Mouse (Mus musculus) erythroblast, adult 5-6 weeks (primary cell): ENCODE measurements around the gene Hc. TPM values are rescaled to one million over a fixed set of nuclear protein-coding genes. Genes with fewer than 3 reads are reported as not detected.

ENCODE experiments used
- ATAC-seq: replicated peaks from 2 replicates; pipeline ENCODE4 v1.8.0; 2016; ENCODE audit warnings: moderate number of reproducible peaks, mild to moderate bottlenecking, moderate TSS enrichment, inconsistent platforms; ENCODE audit not compliant: poor library complexity, low FRiP score, severe bottlenecking
- total RNA-seq, 2 experiments: library from RNA; stranded (forward) in 1 of 2; stranded (reverse) in 1 of 2; fragments of 150-400 nt in 1 of 2; fragments of 200-764, 138-1000 nt in 1 of 2; gene quantifications; 2 replicates each; pipeline versions ENCODE4 v1.2.3 to v1.2.4; 2015 to 2017; ENCODE audit warnings: low replicate concordance in 2 of 2

Hc gene
- total RNA-seq (2015; ENCODE audit: low replicate concordance) (not detected in 2 replicates), total RNA-seq (2017; ENCODE audit: low replicate concordance) (not detected in 2 replicates)

DNA sequence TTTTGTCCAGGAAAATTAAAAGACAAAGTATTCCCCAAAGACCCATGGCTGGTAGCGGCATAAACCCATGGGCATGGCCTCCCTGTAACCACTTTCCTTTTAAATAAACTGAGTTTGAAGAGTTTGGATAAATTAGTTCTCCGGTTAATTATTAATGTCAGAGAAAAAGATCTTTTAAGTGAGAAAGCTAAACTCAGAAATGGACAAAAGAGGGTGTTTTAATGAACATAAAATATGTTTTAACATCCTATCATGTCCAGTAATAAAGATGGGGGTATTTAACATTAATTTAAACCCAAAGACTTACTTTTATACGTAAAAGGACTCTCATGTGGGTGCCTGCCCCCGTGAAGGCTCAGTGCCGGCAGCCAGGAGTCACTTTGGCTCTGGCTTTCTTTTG, at the start of gene Hc:
Gene Hc, minus strand, starts transcription at position 101 of the 400 bp plus-strand sequence.
- ATAC-seq = no peak

DNA sequence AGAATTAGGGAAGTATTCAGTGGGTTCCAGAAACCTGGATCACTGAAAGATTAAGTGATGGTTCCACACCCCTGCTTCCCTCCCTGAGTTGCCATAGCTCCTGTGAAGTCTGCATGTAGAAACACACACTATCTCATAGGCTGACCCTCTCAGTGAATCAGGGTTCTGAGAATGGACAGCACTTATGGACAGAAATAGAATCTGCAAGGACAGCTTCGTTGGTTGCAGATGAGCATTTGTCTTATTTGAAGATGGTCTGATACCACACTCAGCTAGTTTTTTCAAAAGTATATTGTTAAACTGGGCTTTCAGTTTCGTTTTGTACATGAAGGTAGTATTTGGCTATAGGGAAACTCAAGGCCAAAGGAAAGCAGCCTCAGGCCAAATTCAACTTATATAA, 49.3 kb upstream of the Hc start:
- ATAC-seq = no peak

- ATAC-seq = no peak
Measured at GRCm38 (mm10) chr2:35109924-35110304, 48.7 kb upstream of the Hc start.

- peak; percentile 91 for ATAC-seq
Measured at GRCm38 (mm10) chr2:35109141-35109923, 48.1 kb upstream of the Hc start, which contains the start of gene Cntrl. Gene Cntrl (plus strand): TSS chr2:35109492.

DNA sequence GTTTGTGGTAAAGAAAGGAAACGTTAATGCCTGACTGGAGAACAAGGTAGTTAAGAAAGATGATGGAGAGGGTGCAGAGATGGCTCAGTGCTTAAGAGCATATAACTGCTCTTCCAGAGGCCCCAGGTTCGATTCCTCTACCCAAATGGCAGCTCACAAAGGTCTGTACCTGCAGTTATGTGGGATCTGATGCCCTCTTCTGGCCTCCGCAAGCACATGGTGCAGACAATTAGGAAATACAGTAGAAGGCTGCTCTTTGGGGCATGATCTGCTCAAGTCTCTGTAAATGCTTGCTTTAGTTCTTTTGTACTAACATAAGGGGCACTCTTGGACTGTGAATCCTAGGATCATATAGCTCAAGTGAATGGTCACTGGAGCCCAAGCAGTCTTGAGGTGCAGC, 47.5 kb upstream of the Hc start:
- peak; percentile 57 for ATAC-seq

DNA sequence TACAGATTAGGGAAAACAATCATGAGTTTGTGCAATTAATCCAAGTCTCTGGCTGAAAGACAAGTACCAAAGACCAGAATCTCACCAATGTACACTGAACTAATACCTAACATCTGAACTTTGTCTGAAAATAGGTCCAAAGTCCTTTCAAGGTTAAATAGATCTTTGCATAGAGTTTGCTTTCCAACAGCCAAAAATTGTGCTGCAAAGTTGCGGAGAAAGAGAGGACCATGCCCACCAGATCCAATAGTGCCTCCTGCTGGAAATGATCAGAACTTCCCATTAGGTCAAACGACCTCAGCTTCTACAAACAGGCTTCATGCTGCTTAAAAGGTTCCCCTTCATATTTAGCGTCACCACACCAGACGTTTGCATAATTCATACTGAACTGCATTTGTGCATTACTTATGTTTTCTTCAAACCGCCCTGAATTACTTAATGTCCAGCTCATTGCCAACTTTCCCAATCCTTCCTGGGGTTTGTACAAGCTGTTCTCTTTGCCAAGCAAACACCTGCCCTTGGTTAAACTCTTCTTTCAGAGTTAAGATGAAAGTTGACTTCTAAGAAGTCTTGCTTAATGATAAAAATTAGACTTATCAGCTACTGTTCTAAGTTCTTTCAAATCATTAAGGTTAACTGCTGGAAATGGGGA, 46.9 kb upstream of the Hc start:
- ATAC-seq = no peak

GRCm38 (mm10) chr2:35104843-35105242, 43.6 kb upstream of the Hc start:
- no peak for ATAC-seq

DNA sequence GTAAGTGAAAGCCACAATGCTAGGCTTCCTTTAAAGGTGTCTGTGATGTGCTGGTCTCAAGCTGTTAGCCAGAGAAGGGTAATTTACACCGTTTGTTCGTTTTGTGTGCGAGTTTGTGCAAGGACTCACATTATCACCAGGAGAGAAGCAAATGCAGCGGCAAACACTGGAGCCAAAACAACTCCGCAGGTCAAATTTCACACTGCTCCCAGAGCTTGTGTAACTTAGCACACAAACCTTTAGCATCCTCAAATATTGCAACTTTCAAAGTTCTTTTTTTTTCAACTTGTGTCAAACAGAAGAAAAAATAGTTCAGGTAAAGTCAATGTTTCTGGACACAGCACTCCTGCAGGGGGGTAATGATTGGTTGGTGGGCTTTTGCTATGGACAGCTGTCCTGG, 42.3 kb upstream of the Hc start:
- no peak for ATAC-seq

DNA sequence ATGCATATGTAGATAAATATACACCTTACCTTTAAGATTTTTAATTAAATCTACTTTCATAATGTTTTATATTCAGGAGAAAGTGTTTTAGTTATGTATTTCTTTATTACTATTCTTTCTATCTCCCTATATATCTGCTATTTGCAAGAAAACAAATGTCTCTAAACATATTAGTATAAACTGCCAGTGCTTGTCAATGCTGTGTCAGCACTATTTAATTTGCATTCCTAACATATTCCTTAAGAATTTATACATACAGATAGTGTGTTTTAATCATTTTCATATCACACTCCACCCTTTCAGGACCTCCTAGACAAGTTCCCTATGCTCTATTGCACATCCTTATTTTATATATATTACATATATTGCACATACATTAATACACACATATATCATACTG, 41.5 kb upstream of the Hc start:
- no peak for ATAC-seq

DNA sequence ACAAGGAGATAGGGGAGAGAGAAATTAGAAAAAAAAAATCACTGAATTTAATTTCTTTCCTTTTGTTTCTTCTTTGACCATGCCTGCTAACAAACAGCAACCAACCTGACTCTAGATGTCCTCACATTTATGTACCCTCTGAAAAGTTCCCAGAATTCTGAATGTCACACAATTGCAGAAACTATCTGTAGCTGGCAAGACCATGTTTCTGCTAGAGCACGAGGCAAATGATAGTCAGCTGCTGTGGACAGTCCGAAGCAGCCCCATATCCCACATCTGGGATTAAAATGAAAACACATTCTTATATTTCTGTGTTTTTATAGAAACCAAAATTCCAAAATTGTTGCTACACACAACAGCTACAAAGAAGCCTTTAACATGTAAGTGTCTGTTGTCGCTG, 40.2 kb upstream of the Hc start, which contains the start of gene AI182371:
Gene AI182371, minus strand, starts transcription at position 101 of the 400 bp plus-strand sequence.
- ATAC-seq = no peak

DNA sequence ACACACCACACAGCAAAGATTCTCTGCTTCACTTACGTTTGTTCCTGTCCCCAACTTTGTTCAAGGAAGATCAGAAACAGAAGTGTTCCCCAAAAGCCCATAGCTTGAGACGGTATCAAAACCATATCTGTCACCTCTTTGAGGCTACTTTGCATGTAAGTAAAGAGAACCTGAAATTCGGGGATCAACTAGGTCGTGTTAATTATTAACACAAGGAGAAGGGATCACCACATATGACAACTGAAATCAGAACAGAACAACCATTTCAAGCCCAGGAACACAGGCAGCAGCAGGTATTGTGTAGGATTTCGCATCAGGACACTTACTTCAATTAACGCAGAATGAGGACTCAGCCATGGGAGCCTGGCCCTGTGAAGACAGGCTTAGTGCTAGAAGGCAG, 39.3 kb upstream of the Hc start:
- no peak for ATAC-seq

- no peak for ATAC-seq
Measured at GRCm38 (mm10) chr2:35087418-35087817, 26.2 kb upstream of the Hc start.

GRCm38 (mm10) chr2:35079166-35079565, 17.9 kb upstream of the Hc start:
- no peak for ATAC-seq

- ATAC-seq = no peak
Measured at GRCm38 (mm10) chr2:35074328-35074727, 13.1 kb upstream of the Hc start.

GRCm38 (mm10) chr2:35072547-35072946, 11.3 kb upstream of the Hc start:
- ATAC-seq = no peak

DNA sequence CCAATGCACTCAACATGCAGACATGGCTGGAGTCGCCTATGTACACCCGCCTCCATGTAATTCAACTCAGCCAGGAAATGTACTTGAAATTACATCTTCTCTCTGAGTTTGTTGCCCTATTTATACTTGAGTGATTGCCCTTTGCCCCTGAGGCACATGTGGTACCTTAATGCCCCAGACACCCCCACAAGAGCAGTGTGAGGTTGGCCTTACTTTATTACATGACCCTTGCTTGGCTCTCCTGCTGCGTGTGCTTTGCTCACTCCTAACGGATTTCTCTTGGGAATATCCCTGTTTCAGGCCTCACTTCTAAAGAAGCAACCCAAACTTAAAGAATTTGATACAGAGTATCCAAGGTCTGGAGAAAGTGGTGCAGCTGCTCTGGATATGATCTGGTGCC, 9.0 kb upstream of the Hc start:
- ATAC-seq = no peak

DNA sequence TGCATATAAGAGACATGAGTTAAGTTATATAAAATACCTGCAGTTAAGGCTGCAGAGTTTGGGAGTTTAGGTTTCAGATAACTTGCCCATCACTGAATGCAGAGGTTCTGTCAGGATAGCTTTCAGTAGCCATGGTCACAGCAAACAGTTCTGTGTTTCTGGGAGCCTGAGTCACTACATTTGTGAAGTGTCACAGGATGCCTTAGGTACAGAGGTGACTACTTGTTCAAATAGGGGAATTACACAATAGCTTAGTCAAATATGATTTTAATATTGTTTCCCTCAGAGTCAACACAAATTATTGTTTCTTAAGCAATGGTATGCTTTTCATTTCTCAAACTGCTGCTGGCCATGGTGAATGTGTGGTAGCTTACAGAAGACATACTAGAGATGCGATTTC, 7.9 kb upstream of the Hc start:
- ATAC-seq = no peak

DNA sequence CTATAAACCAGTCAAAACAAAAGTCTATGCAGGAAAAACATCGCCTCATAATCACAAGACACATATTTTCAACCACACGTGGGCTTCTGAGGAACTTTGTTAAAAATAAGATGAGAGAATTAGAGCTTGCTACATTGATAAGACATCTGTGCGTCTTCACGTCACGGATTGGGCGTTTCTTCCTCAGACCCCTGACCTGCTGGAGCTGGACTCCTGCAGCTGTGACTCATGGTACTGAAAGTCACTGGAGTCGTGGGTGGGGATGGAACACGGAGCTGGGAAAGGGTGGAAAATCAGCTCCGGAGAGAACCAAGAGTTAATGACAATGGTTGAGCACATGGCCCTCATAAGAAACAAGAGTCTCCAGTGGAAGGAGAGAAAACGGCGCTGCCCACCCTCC, 5.9 kb upstream of the Hc start:
- ATAC-seq = no peak

GRCm38 (mm10) chr2:35066525-35067082, 5.4 kb upstream of the Hc start:
- ATAC-seq = no peak

- ATAC-seq = no peak
Measured at GRCm38 (mm10) chr2:35063333-35064030, 2.2 kb upstream of the Hc start.
